Mouse (Mus musculus) CH12.LX (cell line): ENCODE results near the gene Dnajb5. TPM values are rescaled to one million over a fixed set of nuclear protein-coding genes. Genes with fewer than 3 reads are reported as not detected.

ENCODE experiments used
- DNase-seq: peaks from one replicate; pipeline ENCODE4 v3.0.0-alpha.2; 2013; ENCODE audit errors: extremely low read depth
- H3K27ac ChIP-seq: 2 replicates; pipeline ENCODE4 v1.5.1; 2012; ENCODE audit warnings: low read depth, mild to moderate bottlenecking, control low read depth, moderate library complexity; ENCODE audit not compliant: insufficient read depth
- H3K27me3 ChIP-seq: replicated peaks from 2 replicates; pipeline ENCODE3; 2012; ENCODE audit warnings: inconsistent platforms
- H3K36me3 ChIP-seq, 2 experiments: replicated peaks in 1 of 2; 2 replicates each; pipeline versions ENCODE3 to v1.6.1; 2012; ENCODE audit warnings: inconsistent platforms in 1 of 2, low read length in 1 of 2, mild to moderate bottlenecking in 1 of 2, mixed read lengths in 1 of 2, moderate library complexity in 1 of 2; ENCODE audit not compliant: control insufficient read depth in 1 of 2, insufficient read depth in 1 of 2
- H3K4me1 ChIP-seq, 2 experiments: 2 replicates each; pipeline ENCODE4 v1.6.1; 2012; ENCODE audit warnings: inconsistent platforms in 1 of 2, moderate library complexity in 1 of 2; ENCODE audit not compliant: insufficient read depth in 2 of 2, control insufficient read depth in 1 of 2
- H3K4me2 ChIP-seq: 2 replicates; pipeline ENCODE4 v1.6.1; 2012; ENCODE audit warnings: low read depth, mild to moderate bottlenecking, control low read depth; ENCODE audit not compliant: poor library complexity, insufficient read depth, severe bottlenecking
- H3K4me3 ChIP-seq, 3 experiments: fragments of 150-350 bp in 1 of 3; sonication (generic) in 1 of 3; replicated peaks in 1 of 3; 2 replicates each; pipeline versions ENCODE3 to v1.5.1; 2011 to 2012; ENCODE audit warnings: low read depth in 2 of 3, low read length in 2 of 3, mild to moderate bottlenecking in 2 of 3, moderate library complexity in 2 of 3, control low read depth in 1 of 3, improper control_type of control experiment in 1 of 3, inconsistent platforms in 1 of 3, mixed read lengths in 1 of 3; ENCODE audit not compliant: poor library complexity in 1 of 3
- H3K79me2 ChIP-seq: replicated peaks from 2 replicates; pipeline ENCODE4 v1.6.1; 2012; ENCODE audit warnings: mild to moderate bottlenecking, moderate library complexity; ENCODE audit not compliant: control insufficient read depth, poor library complexity, insufficient read depth, severe bottlenecking; ENCODE audit errors: extremely low read depth
- H3K9ac ChIP-seq: 2 replicates; pipeline ENCODE4 v1.6.1; 2012; ENCODE audit warnings: low read depth, mild to moderate bottlenecking, control low read depth, moderate library complexity; ENCODE audit not compliant: insufficient read depth
- H3K9me3 ChIP-seq: replicated peaks from 2 replicates; pipeline ENCODE3; 2012; ENCODE audit warnings: low read length, inconsistent platforms, mixed read lengths
- CTCF ChIP-seq, 2 experiments: IDR thresholded peaks in 1 of 2; conservative IDR thresholded peaks in 1 of 2; 2 replicates each; pipeline ENCODE4 v1.5.1; 2011 to 2012; ENCODE audit warnings: low read depth in 2 of 2, low read length in 2 of 2, improper control_type of control experiment in 1 of 2, inconsistent platforms in 1 of 2, mild to moderate bottlenecking in 1 of 2, moderate library complexity in 1 of 2
- E2F4 ChIP-seq: IDR thresholded peaks from 2 replicates; pipeline ENCODE4 v1.6.1; 2011; ENCODE audit warnings: low read depth, low read length, improper control_type of control experiment; ENCODE audit not compliant: insufficient replicate concordance
- EP300 ChIP-seq: IDR thresholded peaks from 2 replicates; pipeline ENCODE4 v1.6.1; 2011; ENCODE audit warnings: low read length, improper control_type of control experiment
- ETS1 ChIP-seq: conservative IDR thresholded peaks from 2 replicates; pipeline ENCODE4 v1.6.1; 2012; ENCODE audit warnings: low read depth, mild to moderate bottlenecking, inconsistent platforms, low read length, improper control_type of control experiment, moderate library complexity
- GABPA ChIP-seq: IDR thresholded peaks from 2 replicates; pipeline ENCODE4 v1.6.1; 2012; ENCODE audit warnings: low read depth, low read length, improper control_type of control experiment, inconsistent platforms; ENCODE audit not compliant: insufficient replicate concordance
- HCFC1 ChIP-seq: IDR thresholded peaks from 2 replicates; pipeline ENCODE4 v1.6.1; 2012; ENCODE audit warnings: low read depth, mild to moderate bottlenecking, inconsistent platforms, low read length, improper control_type of control experiment
- IRF4 ChIP-seq: IDR thresholded peaks from 2 replicates; pipeline ENCODE4 v1.6.1; 2014; ENCODE audit warnings: low read depth, mild to moderate bottlenecking, inconsistent platforms, low read length, improper control_type of control experiment
- JUN ChIP-seq: IDR thresholded peaks from 2 replicates; pipeline ENCODE4 v1.6.1; 2011; ENCODE audit warnings: low read depth, mild to moderate bottlenecking, low read length, improper control_type of control experiment, moderate library complexity; ENCODE audit not compliant: insufficient read depth
- JUND ChIP-seq: conservative IDR thresholded peaks from 2 replicates; pipeline ENCODE4 v1.6.1; 2011; ENCODE audit warnings: low read depth, low read length, improper control_type of control experiment
- MAX ChIP-seq: IDR thresholded peaks from 2 replicates; pipeline ENCODE4 v1.6.1; 2011; ENCODE audit warnings: low read length, improper control_type of control experiment
- MAZ ChIP-seq: IDR thresholded peaks from 2 replicates; pipeline ENCODE4 v1.6.1; 2012; ENCODE audit warnings: low read depth, mild to moderate bottlenecking, inconsistent platforms, low read length, improper control_type of control experiment, moderate library complexity
- MEF2A ChIP-seq: IDR thresholded peaks from 2 replicates; pipeline ENCODE4 v1.6.1; 2014; ENCODE audit warnings: low read depth, mild to moderate bottlenecking, inconsistent platforms, low read length, improper control_type of control experiment, borderline replicate concordance
- MXI1 ChIP-seq: IDR thresholded peaks from 2 replicates; pipeline ENCODE4 v1.6.1; 2011; ENCODE audit warnings: mild to moderate bottlenecking, low read depth, low read length, improper control_type of control experiment
- NELFE ChIP-seq: IDR thresholded peaks from 2 replicates; pipeline ENCODE4 v1.6.1; 2011; ENCODE audit warnings: low read depth, low read length, improper control_type of control experiment
- NRF1 ChIP-seq: IDR thresholded peaks from 2 replicates; pipeline ENCODE4 v1.6.1; 2014; ENCODE audit warnings: low read depth, mild to moderate bottlenecking, inconsistent platforms, low read length, improper control_type of control experiment, moderate library complexity
- PAX5 ChIP-seq: IDR thresholded peaks from 2 replicates; pipeline ENCODE4 v1.6.1; 2012; ENCODE audit warnings: low read length, inconsistent platforms, mixed read lengths
- POLR2A ChIP-seq: IDR thresholded peaks from 2 replicates; pipeline ENCODE4 v1.6.1; 2011; ENCODE audit warnings: low read depth, mild to moderate bottlenecking, improper control_type of control experiment, low read length
- RAD21 ChIP-seq: IDR thresholded peaks from 2 replicates; pipeline ENCODE4 v1.6.1; 2011; ENCODE audit warnings: low read depth, mild to moderate bottlenecking, low read length, improper control_type of control experiment, moderate library complexity
- RCOR1 ChIP-seq: conservative IDR thresholded peaks from 2 replicates; pipeline ENCODE4 v1.6.1; 2012; ENCODE audit warnings: low read depth, mild to moderate bottlenecking, inconsistent platforms, low read length, improper control_type of control experiment
- SMC3 ChIP-seq: IDR thresholded peaks from 2 replicates; pipeline ENCODE4 v1.6.1; 2011; ENCODE audit warnings: low read depth, low read length, improper control_type of control experiment
- TCF12 ChIP-seq: IDR thresholded peaks from 2 replicates; pipeline ENCODE4 v1.6.1; 2014; ENCODE audit warnings: low read depth, mild to moderate bottlenecking, inconsistent platforms, low read length, improper control_type of control experiment
- USF1 ChIP-seq: IDR thresholded peaks from 2 replicates; pipeline ENCODE4 v1.6.1; 2014; ENCODE audit warnings: low read depth, mild to moderate bottlenecking, inconsistent platforms, low read length, improper control_type of control experiment
- ZC3H11A ChIP-seq: IDR thresholded peaks from 2 replicates; pipeline ENCODE4 v1.6.1; 2012; ENCODE audit warnings: low read depth, mild to moderate bottlenecking, inconsistent platforms, low read length, improper control_type of control experiment
- ZMIZ1 ChIP-seq: IDR thresholded peaks from 2 replicates; pipeline ENCODE4 v1.6.1; 2012; ENCODE audit warnings: low read depth, mild to moderate bottlenecking, inconsistent platforms, low read length, improper control_type of control experiment
- ZNF384 ChIP-seq: IDR thresholded peaks from 2 replicates; pipeline ENCODE4 v1.6.1; 2012; ENCODE audit warnings: low read depth, low read length, improper control_type of control experiment, inconsistent platforms
- dilution Hi-C: fragments of 300-500 bp; cut with MboI; formaldehyde crosslinking; loops from 2 replicates; pipeline ENCODE4 v1.14.3; 2020; ENCODE audit warnings: low sequenced_read_pairs; ENCODE audit not compliant: extremely low pct_unique_long_range_greater_than_20kb, extremely low pct_ligation_motif_present
- in situ Hi-C: fragments of 300-500 bp; cut with MboI; formaldehyde crosslinking; loops from 3 replicates; pipeline ENCODE4 v1.14.3; 2019; ENCODE audit warnings: low sequenced_read_pairs, low pct_ligation_motif_present, low pct_unique_long_range_greater_than_20kb, mixed read lengths
- polyA plus RNA-seq: library from polyadenylated mRNA; unstranded; fragments of >175 nt; gene quantifications from 2 replicates; pipeline ENCODE4 v1.2.1, GENCODE M21; 2012; ENCODE audit warnings: low read depth; ENCODE audit not compliant: insufficient read length
- total RNA-seq, 2 experiments: library from RNA; depleted of rRNA; stranded (reverse); fragments of 300-350 nt in 1 of 2; fragments of >200 nt in 1 of 2; gene quantifications; 2 replicates each; pipeline ENCODE4 v1.2.3; 2012 to 2014

The Dnajb5 gene
- total and polyA plus RNA-seq, 3 experiments, result 1.9 to 3.9 (median 2.7) TPM

GRCm38 (mm10) chr4:42952563-42952962 lies 2.9 kb downstream of the Dnajb5 start:
- in situ Hi-C loops (no loop called here), dilution Hi-C loops (no loop called here)

GRCm38 (mm10) chr4:42953435-42954094 lies 4.0 kb downstream of the Dnajb5 start:
- Histone ChIP-seq H3K4me2 (no peak overlapping the region), H3K4me1 (peaks cover 8 to 58% of the 10 kb centered on the region in 2 experiments), H3K27ac (no peak overlapping the region), H3K9me3 (no peaks in the 10 kb centered on the region), H3K27me3 (no peaks in the 10 kb centered on the region), H3K79me2 (no peaks in the 10 kb centered on the region), H3K36me3 (peaks cover 4 to 31% of the 10 kb centered on the region in 2 experiments), H3K4me3 (no peak overlapping the region), H3K9ac (no peak overlapping the region)
- dilution Hi-C loops, result no loop called here
- TF ChIP-seq CTCF (conservative IDR thresholded peaks at IDR 0.05 in 1 of 2, IDR thresholded peaks at IDR 0.05 in 1 of 2; ENCODE audit: low read depth in 2 of 2, low read length in 2 of 2) (no peak), HCFC1 (no peak), ZMIZ1 (no peak), GABPA (no peak), NELFE (no peak), MXI1 (no peak), E2F4 (no peak), TCF12 (no peak), MAZ (no peak), ETS1 (no peak), RCOR1 (no peak), NRF1 (no peak), RAD21 (no peak), IRF4 (no peak), POLR2A (no peak), ZNF384 (no peak), USF1 (no peak), JUND (no peak), ZC3H11A (no peak), MAX (no peak)
- in situ Hi-C loops, result no loop called here
- DNase-seq, result no peak

More at GRCm38 (mm10) chr4:42952563-42952962, 2.9 kb downstream of the Dnajb5 start:
- no peak for DNase-seq
- H3K9me3 ChIP-seq, result no peaks in the 10 kb centered on the region
- no peak overlapping the region for H3K4me3 ChIP-seq
- peaks cover 4 to 24% of the 10 kb centered on the region in 2 experiments for H3K36me3 ChIP-seq
- H3K4me2 ChIP-seq, result no peak overlapping the region
- peaks cover 8% of the 10 kb centered on the region for H3K27me3 ChIP-seq
- H3K79me2 ChIP-seq, result no peaks in the 10 kb centered on the region
- no peak for TF ChIP-seq MEF2A
- TF ChIP-seq IRF4, result no peak
- no peak for TF ChIP-seq SMC3
- TF ChIP-seq RAD21, result no peak
- TF ChIP-seq CTCF (conservative IDR thresholded peaks at IDR 0.05 in 1 of 2, IDR thresholded peaks at IDR 0.05 in 1 of 2; ENCODE audit: low read depth in 2 of 2, low read length in 2 of 2), result no peak
- TF ChIP-seq JUN, result no peak
- TF ChIP-seq ZC3H11A, result no peak
- no peak for TF ChIP-seq JUND
- no peak for TF ChIP-seq EP300
- no peak for TF ChIP-seq PAX5
- TF ChIP-seq ZNF384, result no peak
- H3K9ac ChIP-seq, result no peak overlapping the region
- H3K4me1 ChIP-seq, result peaks cover 8 to 58% of the 10 kb centered on the region in 2 experiments
- no peak overlapping the region for H3K27ac ChIP-seq
